Mouse (Mus musculus): ENCODE measurements around the gene Lrrk2. TPM values are rescaled to one million over a fixed set of nuclear protein-coding genes. Genes with fewer than 3 reads are reported as not detected.

Lrrk2 gene
- polyA plus RNA-seq, 1 experiment, result 1.4 TPM

DNA sequence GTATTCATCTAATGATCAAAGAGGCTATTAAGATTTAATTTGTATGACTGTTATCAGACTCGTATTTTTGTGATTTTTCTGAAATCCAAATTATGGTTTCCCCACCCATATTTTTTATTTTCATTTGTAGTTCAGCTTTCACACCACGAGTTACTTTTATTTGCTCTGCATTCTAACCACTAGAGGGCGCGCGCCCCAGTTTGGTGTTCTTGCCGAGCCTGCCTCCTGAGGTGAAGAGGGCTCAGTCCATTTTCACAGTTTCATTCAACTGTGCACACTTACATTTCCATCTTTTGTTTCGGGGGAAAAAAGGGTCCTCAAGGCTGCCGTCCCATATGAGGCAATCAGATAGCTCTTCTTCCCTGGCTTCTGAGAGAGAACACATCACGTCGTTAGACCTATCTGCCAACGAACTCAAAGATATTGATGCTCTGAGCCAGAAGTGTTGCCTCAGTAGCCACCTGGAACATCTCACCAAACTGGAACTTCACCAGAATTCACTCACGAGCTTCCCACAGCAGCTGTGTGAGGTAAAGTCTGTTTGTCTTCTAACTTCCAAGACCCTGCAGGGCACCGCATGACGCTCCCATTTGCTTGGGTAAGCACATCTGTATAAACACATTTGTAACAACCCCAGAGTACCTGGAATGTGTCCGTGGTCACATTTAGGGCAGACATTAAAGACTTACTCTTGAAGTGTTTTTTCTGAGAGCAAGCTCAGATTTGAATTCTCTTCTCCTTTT is 64.0 kb downstream of the Lrrk2 start:
- Histone ChIP-seq H3K36me3 (ENCODE audit: control insufficient read depth, insufficient read depth, low read length) (no peaks in the 10 kb centered on the region), H3K27me3 (ENCODE audit: control insufficient read depth, insufficient read depth, low read length) (no peaks in the 10 kb centered on the region), H3K27ac (ENCODE audit: control insufficient read depth, insufficient read depth, low read length) (no peak overlapping the region), H3K4me3 (ENCODE audit: control insufficient read depth, insufficient read depth, low read length) (no peak overlapping the region), H3K4me1 (replicated peaks; ENCODE audit: control insufficient read depth, insufficient read depth, low read length) (no peaks in the 10 kb centered on the region)
- whole genome bisulfite sequencing, result 56% methylated on average over 15 of the region's 15 CpGs
- DNase-seq, result peak; percentile 55
- TF ChIP-seq CTCF (IDR thresholded peaks at IDR 0.05; ENCODE audit: borderline replicate concordance, control insufficient read depth, extremely low read depth, insufficient read depth, low read length, poor library complexity) (peak; percentile 56; the same call in 1 of the 2 replicates), POLR2A (IDR thresholded peaks at IDR 0.05; ENCODE audit: control insufficient read depth, extremely low read depth, insufficient read depth, low read length, poor library complexity) (no peak)

DNA sequence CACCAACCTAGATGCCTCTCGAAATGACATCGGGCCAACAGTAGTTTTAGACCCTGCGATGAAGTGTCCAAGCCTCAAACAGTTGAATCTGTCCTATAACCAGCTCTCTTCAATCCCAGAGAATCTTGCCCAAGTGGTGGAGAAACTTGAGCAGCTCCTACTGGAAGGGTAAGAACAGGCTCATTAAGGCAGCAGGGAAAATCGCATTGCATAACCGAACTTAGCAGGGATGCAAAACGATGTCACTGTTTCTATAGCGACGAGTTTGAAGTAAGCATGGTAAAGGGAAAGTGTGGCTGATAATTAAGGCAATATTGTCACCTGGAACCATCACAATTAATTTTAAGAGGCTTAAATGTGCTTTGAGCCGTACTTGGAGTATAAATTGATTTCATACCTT is 65.8 kb downstream of the Lrrk2 start:
- Histone ChIP-seq H3K27me3 (ENCODE audit: control insufficient read depth, insufficient read depth, low read length) (no peaks in the 10 kb centered on the region), H3K4me3 (ENCODE audit: control insufficient read depth, insufficient read depth, low read length) (no peak overlapping the region), H3K36me3 (ENCODE audit: control insufficient read depth, insufficient read depth, low read length) (no peaks in the 10 kb centered on the region), H3K27ac (ENCODE audit: control insufficient read depth, insufficient read depth, low read length) (no peak overlapping the region), H3K4me1 (replicated peaks; ENCODE audit: control insufficient read depth, insufficient read depth, low read length) (no peaks in the 10 kb centered on the region)
- no peak for TF ChIP-seq CTCF (IDR thresholded peaks at IDR 0.05; ENCODE audit: borderline replicate concordance, control insufficient read depth, extremely low read depth, insufficient read depth, low read length, poor library complexity)
- TF ChIP-seq POLR2A (IDR thresholded peaks at IDR 0.05; ENCODE audit: control insufficient read depth, extremely low read depth, insufficient read depth, low read length, poor library complexity), result no peak
- 94% methylated on average over 9 of the region's 9 CpGs for WGBS
- DNase-seq, result no peak

DNA sequence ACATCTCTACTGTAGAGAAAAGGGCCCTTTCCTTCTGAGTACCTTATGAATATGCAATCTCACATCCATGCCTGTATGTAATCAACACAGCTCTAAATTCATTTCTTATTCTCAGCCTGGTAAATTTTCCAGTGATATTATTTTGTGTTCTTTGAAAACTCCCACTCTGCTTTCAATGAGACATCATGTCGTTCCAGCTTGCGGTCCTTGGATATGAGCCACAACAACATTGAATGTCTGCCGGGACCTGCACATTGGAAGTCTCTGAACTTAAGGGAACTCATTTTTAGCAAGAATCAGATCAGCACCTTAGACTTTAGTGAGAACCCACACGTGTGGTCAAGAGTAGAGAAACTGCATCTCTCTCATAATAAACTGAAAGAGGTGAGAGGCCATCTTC is 72.5 kb downstream of the Lrrk2 start:
- no peak overlapping the region for H3K4me3 ChIP-seq (ENCODE audit: control insufficient read depth, insufficient read depth, low read length)
- H3K27ac ChIP-seq (ENCODE audit: control insufficient read depth, insufficient read depth, low read length), result no peak overlapping the region
- H3K4me1 ChIP-seq (replicated peaks; ENCODE audit: control insufficient read depth, insufficient read depth, low read length), result no peaks in the 10 kb centered on the region
- no peaks in the 10 kb centered on the region for H3K27me3 ChIP-seq (ENCODE audit: control insufficient read depth, insufficient read depth, low read length)
- H3K36me3 ChIP-seq (ENCODE audit: control insufficient read depth, insufficient read depth, low read length), result no peaks in the 10 kb centered on the region
- TF ChIP-seq CTCF (IDR thresholded peaks at IDR 0.05; ENCODE audit: borderline replicate concordance, control insufficient read depth, extremely low read depth, insufficient read depth, low read length, poor library complexity) (no peak), POLR2A (IDR thresholded peaks at IDR 0.05; ENCODE audit: control insufficient read depth, extremely low read depth, insufficient read depth, low read length, poor library complexity) (no peak)
- no peak for DNase-seq
- WGBS, result 94% methylated on average over 4 of the region's 4 CpGs

DNA sequence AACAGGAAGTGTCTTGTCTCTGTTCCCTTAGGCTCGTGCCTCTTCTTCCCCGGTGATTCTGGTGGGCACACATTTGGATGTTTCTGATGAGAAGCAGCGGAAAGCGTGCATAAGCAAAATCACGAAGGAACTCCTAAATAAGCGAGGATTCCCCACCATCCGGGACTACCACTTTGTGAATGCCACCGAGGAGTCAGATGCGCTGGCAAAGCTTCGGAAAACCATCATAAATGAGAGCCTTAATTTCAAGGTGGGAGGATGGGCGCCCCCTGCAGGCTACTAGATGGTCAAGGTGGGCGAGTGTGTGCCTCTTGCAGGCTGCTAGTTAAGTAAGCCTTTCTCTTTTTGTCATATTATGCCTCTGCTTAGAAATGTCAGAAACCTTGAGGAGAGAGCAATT is 79.1 kb downstream of the Lrrk2 start:
- Histone ChIP-seq H3K27me3 (ENCODE audit: control insufficient read depth, insufficient read depth, low read length) (no peaks in the 10 kb centered on the region), H3K4me1 (replicated peaks; ENCODE audit: control insufficient read depth, insufficient read depth, low read length) (no peaks in the 10 kb centered on the region), H3K4me3 (ENCODE audit: control insufficient read depth, insufficient read depth, low read length) (no peak overlapping the region), H3K36me3 (ENCODE audit: control insufficient read depth, insufficient read depth, low read length) (no peaks in the 10 kb centered on the region), H3K27ac (ENCODE audit: control insufficient read depth, insufficient read depth, low read length) (no peak overlapping the region)
- TF ChIP-seq CTCF (IDR thresholded peaks at IDR 0.05; ENCODE audit: borderline replicate concordance, control insufficient read depth, extremely low read depth, insufficient read depth, low read length, poor library complexity) (0 out of 2 replicates have a peak, but pooled peaks have one; percentile 39), POLR2A (IDR thresholded peaks at IDR 0.05; ENCODE audit: control insufficient read depth, extremely low read depth, insufficient read depth, low read length, poor library complexity) (no peak)
- 83% methylated on average over 12 of the region's 12 CpGs for WGBS
- peak; percentile 8 for DNase-seq

DNA sequence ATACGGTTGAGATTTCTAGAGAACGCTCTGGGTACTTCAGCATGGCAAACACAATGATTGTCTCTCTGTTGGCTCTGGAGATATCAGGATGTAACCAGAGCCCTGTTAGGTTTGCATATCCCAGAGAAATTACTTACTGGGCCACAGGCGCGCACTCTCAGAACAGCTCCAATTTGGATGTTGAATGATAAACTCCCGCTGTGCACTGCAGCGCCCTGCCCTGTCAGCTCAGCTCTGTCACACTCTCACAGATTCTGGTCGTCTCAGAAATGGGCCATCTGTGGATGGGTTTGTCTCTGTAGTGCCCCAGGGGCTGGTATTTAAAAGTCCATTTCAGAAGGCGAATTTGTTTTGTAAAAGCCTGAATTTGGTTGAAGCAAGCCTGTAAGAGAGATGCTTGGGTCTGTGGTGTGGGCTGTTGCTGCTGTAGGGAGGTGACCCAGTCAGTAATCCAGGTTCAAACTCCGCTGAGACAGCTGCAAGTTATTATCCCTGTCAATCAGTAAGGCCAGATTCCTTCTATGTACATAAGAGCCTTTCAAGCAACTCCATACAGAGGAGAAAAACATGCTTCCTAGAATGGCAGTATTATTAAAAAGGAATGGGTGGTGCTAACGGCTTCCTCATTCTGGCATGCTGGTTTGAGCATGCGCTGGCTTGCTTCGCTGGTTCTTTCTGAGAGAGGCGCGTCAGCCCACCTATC is 80.6 kb downstream of the Lrrk2 start:
- TF ChIP-seq POLR2A (IDR thresholded peaks at IDR 0.05; ENCODE audit: control insufficient read depth, extremely low read depth, insufficient read depth, low read length, poor library complexity) (no peak), CTCF (IDR thresholded peaks at IDR 0.05; ENCODE audit: borderline replicate concordance, control insufficient read depth, extremely low read depth, insufficient read depth, low read length, poor library complexity) (no peak)
- Histone ChIP-seq H3K36me3 (ENCODE audit: control insufficient read depth, insufficient read depth, low read length) (no peaks in the 10 kb centered on the region), H3K27me3 (ENCODE audit: control insufficient read depth, insufficient read depth, low read length) (no peaks in the 10 kb centered on the region), H3K4me3 (ENCODE audit: control insufficient read depth, insufficient read depth, low read length) (no peak overlapping the region), H3K27ac (ENCODE audit: control insufficient read depth, insufficient read depth, low read length) (no peak overlapping the region), H3K4me1 (replicated peaks; ENCODE audit: control insufficient read depth, insufficient read depth, low read length) (no peaks in the 10 kb centered on the region)
- DNase-seq, result no peak
- 93% methylated on average over 14 of the region's 14 CpGs for WGBS

DNA sequence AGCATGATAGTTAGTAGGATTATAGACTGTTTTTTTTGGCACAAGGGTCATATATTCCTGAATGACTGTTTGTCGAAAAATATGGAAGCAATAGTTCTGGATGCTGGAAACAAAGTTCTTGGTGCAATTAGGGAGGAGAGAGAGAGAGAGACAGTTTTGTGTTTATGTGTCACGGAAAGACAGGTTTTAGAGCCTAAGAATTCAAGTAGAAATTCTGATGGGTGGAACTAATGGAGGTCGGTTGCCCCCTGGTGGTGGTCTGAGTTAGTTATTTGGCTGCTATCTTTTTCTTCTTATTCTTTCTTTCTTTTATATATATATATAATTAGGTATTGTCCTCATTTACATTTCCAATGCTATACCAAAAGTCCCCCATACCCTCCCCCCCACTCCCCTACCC is 81.6 kb downstream of the Lrrk2 start:
- no peak for TF ChIP-seq CTCF (IDR thresholded peaks at IDR 0.05; ENCODE audit: borderline replicate concordance, control insufficient read depth, extremely low read depth, insufficient read depth, low read length, poor library complexity)
- Histone ChIP-seq H3K27me3 (ENCODE audit: control insufficient read depth, insufficient read depth, low read length) (no peaks in the 10 kb centered on the region), H3K36me3 (ENCODE audit: control insufficient read depth, insufficient read depth, low read length) (no peaks in the 10 kb centered on the region), H3K4me3 (ENCODE audit: control insufficient read depth, insufficient read depth, low read length) (no peak overlapping the region), H3K27ac (ENCODE audit: control insufficient read depth, insufficient read depth, low read length) (no peak overlapping the region), H3K4me1 (replicated peaks; ENCODE audit: control insufficient read depth, insufficient read depth, low read length) (no peaks in the 10 kb centered on the region)
- peak; percentile 39 for DNase-seq
- WGBS, result 25% methylated on average over 3 of the region's 3 CpGs

Measured in thymus, adult 2 months (tissue).